Mouse (Mus musculus): ENCODE data around the gene Mindy3.
A peak's percentile ranks its signal among the peaks of the same experiment; 100 is the strongest.

Gene Mindy3

DNA sequence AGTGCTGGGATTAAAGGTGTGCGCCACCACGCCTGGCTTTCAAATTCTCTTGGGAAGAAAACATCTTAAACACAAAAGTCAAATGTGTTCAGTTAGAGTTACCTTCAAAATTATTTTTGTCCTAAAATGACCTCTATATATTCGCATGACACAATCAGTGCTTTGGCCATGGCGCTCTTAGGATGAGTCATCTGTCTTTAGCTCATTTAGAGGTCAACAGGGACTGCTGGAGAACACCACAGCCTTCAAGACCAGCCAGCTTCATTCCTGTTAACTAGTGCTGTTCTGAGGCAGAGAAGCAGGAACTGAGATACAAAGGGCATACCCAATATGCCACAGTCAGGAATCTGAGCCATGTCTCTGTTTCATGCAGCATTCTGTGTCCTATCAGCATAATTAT, 47.9 kb downstream of the Mindy3 start:
- no peak for DNase-seq (ENCODE audit: low read depth, low spot score)

DNA sequence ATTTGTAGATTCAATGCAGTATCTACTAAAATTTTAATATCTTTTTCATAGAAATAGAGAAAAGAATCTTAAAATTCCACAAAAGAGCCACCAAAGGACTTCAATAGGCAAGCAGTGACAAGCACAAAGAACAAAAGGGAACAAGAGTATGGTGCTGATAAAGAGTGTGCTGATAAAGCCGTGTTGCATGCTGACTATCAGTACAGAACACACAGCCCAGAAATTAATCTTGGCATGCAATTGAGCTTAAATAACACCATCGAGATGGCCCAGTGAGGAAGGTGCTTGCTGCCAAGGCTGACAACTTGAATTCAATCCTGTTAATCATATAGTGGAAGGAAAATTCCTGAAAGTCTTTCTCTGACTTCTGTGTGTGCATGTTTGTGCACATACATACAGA, 50.8 kb downstream of the Mindy3 start:
- no peak for DNase-seq (ENCODE audit: low read depth, low spot score)

DNA sequence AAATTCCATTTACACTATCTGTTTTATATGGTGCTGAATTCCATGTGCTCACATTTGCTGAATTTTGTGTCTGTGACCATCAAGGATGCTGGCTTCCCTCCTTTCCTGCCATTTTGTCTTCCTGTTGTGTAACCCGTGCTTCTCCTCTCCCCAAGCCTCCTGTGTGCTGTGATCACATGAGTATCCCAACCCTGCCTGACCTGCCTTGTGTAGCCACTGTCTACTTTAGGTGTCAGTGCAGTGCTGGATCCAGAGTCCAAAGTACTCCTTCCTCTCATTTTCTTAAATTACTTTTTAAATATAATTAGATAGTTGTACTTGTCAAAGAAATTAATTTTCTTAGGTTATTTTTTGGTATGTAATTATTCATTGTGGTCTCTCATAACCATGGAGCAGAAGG, 51.3 kb downstream of the Mindy3 start:
- no peak for DNase-seq (ENCODE audit: low read depth, low spot score)

DNA sequence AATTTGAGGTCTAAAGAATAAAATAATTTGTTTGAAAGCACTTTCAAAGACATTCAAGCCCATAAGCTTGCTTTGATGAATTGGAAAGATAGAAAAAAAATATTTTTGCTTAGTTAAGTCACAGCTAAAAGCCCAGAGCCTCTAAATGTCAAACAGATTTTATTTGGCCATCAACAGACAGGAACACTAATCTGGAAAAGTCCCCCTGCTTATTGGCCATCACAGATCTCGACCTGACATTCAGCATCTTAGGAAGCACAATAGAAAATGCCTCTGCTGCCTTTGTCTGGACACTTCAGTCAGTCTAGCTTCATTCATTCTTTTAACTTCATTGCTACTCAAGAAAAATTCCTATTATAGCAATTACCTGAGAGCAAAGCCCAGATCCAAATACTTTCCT, 58.0 kb downstream of the Mindy3 start:
- DNase-seq (ENCODE audit: low read depth, low spot score), result no peak

DNA sequence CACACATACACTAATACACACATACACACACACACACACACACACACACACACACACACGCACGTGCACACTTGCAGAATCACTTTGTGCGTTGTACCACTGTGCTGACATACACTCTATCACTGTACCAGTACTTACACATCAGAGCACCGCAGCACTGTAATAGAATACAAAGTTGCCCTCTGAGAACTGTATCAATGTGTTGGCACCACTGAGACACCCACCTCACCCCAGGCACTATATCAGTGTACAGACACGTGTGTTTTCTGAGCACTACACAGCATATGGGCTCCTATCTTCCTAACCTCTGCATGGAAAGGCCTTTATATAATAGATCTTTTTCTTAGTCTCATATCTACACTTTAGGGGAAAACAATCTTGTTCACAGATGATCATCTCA, 64.4 kb downstream of the Mindy3 start:
- no peak for DNase-seq (ENCODE audit: low read depth, low spot score)

DNA sequence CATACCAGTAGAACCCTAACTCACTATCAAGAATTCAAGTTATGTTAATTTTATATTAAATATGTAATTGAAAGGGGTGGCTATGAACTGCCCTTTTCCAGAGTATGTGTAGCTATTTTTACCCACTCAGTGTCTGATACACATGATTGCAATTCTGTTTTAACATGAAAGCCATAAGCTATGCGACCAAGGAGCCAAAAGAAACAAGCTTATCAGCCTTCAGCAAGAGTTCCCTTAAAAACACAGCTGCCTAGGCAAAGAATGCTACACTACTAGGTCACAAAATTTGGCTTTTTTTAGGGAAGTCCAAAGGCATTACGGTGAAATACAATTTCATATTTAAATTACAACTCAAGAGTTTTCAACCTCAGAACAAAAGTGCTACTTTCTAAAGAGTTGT, 70.4 kb downstream of the Mindy3 start:
- DNase-seq (ENCODE audit: low read depth, low spot score), result no peak

DNA sequence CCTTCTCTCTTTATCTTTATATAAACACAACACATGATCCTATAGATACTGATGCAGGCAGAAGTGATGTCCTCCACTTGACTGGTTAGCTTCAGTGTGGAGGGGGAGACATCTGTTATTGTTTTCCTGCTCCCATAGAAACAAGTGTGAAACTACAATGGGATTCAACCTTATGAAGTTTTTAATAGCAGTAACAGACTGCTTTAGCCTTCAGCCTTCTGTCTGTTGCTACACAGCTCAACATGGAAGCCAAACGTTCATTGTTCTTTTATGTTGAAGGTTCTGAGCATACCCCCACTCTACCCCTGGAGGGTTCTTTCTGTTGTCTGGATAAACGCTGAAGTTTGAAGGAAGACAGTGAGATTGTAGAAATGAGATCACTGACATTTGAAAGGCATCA, 87.3 kb downstream of the Mindy3 start:
- DNase-seq (ENCODE audit: low read depth, low spot score), result no peak

DNA sequence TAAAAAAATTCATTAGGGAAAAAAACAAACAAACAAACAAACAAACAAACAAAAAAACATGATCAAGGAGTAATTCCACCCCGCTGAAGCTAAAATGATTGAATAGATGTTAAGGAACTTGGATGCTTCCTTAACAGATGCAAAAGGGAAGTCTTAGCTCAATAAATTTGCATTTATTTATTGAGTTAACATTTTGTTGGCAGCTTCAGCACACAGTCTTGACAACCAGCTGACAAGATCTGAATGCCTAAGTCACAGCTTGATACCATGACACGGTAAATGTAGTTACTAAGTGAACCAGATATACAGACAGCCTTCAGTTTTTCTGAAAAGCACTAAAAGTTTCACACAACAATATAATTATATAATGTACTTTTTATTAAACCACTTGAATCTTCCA, 89.7 kb downstream of the Mindy3 start:
- no peak for DNase-seq (ENCODE audit: low read depth, low spot score)

DNA sequence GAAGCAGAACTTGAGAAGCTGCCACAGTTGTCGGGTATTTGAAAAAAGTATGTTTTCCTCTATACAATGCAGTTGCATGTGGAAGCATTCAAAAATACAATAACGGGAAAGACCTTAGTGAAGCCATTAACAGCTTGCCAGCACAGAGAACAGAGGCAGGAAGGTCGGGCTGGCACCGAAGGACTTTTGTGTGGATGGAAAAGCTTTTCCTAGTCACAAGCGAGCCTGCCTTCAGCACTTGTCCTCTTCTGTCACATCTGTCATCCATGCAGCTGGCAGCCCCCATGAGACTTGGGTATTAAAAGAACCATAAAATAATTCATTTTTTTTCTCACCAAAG, 90.2 kb downstream of the Mindy3 start:
- DNase-seq (ENCODE audit: low read depth, low spot score), result no peak

DNA sequence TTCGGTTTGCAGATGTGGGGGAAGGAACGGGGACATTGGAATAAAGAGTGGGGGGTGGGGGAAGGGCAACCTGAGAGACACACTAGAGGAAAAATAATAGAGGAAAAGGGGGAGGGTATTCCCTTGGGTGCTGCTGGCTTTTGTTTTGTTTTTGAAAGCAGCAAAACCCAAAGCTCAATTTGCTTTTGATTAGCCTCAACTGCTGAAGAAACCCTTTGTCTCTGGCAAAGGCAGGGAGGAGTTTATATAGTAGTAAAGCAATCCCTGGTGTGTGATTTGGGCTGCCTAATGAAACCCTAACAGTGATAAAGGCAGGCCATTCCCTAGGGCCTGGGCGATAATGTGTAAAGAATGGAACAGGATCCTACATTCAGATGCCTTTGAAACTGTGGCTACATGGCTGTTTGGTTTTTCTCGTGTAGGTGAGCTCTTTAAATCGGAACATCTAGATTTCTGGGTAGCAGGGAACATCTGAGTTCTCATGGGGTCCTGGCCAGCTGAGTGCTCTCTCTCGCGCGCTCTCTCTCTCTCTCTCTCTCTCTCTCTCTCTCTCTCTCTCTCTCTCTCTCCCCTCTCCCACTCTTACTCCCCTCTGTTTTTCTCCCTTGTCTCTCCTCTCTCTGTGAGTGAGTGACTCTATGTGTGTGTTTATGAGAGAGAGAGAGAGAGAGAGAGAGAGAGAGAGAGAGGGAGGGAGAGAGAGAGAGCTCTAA, 90.8 kb downstream of the Mindy3 start:
- no peak for DNase-seq (ENCODE audit: low read depth, low spot score)

DNA sequence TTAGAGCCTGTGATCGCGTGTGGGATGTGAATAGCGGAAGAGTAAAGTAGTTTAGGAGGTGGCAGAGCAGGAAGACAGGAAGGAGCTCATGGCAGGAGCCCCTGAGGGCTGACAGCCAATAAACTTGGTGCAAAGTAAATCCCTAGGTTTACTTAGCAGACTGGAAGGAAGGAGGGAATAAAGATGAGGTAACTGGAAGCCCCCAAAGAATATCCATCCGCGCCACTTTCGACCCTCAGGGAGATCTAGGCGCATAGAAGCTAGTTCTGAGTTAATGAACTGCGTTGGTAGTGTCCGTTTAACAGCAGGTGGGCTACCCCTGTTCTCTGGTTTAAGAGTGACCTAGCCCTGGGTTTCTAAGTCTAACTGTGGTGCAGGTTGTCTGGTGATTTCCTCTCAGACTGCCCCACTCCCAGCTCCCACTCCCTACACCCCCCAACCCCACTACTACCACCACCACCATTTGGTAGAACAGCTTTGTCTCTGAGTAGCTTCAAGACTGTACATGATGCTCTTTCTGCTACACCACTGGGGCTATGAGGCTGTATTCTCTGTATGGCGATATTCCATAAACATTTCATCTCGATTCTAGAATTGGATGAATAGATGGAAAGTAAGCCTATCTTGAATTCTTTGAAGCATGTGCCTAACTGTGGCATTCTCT, 91.4 kb downstream of the Mindy3 start:
- DNase-seq (ENCODE audit: low read depth, low spot score), result no peak

DNA sequence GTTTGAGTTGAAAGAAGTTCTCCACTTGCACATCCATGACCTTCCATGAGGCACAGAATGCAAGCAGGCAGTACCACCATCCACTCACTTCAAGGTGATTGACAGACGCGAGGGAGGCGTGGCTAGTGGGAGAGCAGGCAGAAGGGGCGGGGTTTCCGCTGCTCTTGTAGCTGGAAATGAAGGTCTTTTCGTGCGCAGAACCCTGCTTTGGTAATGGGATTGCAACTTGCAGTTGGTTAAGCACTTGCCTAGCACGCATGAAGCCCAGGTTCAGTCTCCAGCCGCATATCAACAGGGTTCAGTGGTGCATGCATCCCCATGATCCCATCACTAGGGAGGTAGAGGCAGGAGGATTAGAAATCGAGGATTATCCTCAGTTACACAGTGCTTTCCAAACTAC, 92.1 kb downstream of the Mindy3 start:
- no peak for DNase-seq (ENCODE audit: low read depth, low spot score)

DNA sequence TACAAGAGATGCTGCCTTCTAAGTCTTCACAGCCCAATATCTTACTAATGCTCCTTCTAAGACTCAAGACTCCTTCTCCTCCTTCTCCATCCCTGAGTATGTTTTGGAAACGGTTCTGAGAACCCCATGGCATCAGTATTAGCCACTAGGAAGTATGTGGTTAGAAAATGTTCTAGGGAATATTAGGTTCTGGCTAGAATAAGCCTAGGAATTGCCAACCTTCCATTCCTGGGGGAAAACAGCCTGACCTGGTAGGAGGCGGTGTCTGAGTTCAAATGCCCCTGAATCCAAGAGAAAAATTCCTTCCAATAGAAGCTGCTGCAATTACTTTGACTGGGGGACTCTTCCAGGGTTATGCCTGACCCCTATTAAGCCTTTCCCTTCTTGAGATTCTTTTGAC, 93.4 kb downstream of the Mindy3 start:
- DNase-seq (ENCODE audit: low read depth, low spot score), result peak; percentile 39

DNA sequence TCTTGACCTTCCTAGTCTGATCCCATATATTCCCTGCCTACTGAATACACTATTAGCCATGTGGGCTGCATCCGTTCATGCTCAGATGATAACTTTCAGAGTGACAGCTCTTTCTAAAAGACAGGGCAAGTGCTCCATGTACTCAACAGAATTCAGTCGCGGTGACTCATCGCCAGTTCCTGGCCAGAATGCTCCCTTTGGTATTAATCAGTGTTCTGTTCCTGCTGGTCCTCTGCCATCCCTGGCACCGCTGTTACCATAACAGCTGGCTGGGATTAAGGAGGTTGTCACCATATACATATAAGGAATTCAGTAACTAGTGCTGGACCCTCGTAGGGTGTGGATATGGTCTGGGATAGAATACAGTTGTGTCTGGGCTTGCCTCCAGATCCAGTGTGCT, 93.9 kb downstream of the Mindy3 start:
- DNase-seq (ENCODE audit: low read depth, low spot score), result peak; percentile 69

DNA sequence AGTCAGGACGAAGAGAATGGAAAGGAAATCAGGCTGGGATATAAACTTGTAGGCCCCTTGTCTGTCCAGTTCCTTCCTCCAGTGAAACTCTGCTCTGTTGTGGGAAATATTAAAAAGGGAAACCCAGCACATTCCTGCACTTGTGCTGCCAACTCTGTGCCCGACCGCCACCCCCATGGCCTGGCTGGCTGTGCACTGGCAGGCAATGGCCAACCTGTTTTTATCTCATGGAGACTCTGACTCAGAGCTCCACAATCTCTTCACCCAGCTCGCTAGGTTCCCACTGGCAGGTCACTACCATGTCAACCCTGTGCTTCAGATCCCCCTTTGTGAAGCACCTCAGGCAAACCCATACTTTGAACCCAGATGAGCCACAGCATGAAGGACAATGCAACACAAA, 98.4 kb downstream of the Mindy3 start:
- no peak for DNase-seq (ENCODE audit: low read depth, low spot score)

DNA sequence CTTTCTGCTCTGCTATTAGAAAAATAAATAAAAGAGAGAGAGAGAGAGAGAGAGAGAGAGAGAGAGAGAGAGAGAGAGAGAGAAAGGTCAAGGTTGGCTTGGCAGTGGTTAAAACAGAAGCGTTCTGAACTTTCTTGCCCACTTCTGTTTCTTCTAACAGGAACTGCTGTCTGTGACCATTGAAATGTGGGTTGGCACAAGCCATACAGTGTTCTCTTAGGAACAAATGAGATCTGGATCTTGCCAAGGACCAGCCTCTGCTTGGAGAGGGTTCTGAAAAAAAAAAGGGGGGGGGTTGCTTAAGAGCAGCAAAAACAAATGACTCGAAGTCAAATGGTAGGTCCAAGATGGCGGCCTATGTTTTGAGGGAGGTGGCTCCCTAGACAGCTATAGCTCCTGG, 100.6 kb downstream of the Mindy3 start:
- no peak for DNase-seq (ENCODE audit: low read depth, low spot score)

DNA sequence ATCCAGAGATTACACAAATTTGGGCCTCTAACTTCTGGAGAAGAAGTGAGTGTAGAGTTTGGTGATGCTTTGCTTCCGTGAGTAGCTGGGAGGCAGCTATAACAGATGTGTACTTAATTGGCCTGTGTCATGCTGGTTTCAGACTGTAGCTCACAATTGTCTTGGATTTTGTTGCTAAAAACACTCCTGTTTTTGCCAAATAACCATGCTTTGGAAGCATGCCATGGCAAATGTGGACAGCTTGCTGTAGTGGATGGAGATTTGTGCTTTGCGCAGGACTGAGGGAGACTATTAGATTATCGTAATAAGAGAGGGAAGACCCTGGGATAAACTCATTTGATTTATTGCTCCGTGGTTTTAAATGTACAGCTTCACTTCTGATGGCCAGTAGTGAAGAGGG, 101.2 kb downstream of the Mindy3 start:
- peak; percentile 72 for DNase-seq (ENCODE audit: low read depth, low spot score)

DNA sequence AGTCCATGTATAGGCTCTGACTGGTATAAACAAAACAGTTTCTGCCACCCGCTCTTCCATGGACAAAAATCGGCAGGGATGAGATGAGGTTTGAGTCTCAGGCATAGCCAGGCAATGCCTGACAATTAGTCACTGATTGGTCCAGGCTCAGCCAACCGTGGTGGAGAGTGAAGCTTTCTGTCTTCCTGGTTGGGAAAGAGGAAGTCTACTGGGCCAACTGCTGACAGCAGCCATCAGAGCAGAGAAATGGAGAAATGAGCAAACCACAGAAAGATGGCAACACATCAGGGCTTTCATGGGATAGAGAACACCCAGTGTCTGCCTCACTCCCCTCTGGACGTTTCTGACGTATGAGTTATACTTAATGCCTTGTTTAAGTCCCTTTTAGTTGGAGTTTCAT, 101.9 kb downstream of the Mindy3 start:
- peak; percentile 56 for DNase-seq (ENCODE audit: low read depth, low spot score)

DNA sequence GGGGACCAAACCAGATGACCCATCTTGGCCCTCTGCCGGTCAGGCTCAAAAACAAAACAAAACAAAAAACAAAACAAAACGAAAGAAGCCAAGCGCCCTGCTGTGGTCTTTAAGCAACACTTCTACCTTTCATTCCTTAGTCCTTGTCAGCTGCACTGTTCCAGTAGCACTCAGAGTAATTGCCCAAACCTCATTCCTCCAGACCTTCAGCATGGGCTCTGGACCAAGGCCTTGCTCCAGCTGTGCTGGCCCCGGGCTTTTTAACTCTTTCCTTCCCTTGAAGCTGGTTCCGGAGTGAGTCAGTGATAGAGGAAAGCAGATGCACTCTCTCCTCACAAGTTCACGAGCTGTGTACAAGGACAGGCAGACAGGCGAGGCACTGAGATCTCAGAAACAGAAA, 102.9 kb downstream of the Mindy3 start:
- DNase-seq (ENCODE audit: low read depth, low spot score), result peak; percentile 28

DNA sequence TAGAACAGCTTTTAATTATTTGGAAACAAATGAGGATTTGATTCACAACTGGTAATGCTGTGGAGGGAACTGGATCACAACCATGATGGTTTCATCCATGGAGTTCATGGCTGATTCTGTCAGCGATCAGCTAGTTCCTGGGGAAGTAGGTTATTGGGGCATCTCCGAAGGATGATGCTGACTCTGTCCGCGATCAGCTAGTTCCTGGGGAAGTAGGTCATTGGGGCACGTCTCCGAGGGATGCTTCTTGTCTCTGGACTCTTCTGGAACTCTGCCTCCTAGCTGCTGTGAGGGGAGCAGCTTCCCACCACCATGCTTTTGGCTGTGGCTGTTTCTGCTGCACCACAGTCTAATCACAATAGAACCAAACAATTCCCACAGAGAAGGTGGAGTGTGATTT, 105.2 kb downstream of the Mindy3 start:
- DNase-seq (ENCODE audit: low read depth, low spot score), result no peak

DNA sequence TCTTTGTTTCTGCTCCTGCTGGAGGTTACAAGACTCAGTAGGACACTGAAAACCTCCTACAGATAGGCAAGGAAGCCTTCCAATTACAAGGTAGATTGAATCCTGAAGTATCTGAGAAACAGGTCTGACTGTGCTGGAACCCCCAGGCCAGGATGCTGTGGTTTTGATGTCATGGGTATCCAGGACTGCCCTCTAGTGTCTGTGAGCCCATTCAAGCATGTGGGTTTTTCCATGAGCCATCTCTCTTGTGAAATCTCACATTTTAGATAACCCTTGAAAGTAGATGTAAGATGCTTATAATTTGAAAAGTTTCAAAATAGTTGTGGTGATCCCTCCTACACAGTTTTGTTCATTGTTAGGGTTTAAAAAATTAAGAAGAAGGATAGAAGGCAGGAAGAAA, 110.8 kb downstream of the Mindy3 start:
- DNase-seq (ENCODE audit: low read depth, low spot score), result no peak

DNA sequence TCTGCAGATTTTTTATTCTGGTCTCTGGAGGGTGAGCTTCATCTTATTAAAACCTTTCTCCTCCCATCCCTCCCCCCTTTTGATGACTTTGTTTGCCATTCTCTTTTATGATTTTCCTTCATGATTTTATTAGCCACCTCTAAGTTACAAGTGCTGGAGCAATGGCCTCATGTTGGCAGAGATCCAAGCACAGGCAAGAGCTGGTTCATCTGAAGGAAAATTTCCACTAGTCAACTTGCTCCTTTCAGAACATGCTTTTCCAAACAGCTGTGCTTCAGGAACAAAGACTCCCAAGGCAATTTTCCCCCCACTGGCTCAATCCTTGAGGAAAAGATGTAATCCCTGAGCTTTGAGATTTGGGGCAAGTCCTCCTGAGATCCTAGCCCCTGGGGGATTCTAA, 112.0 kb downstream of the Mindy3 start:
- peak; percentile 60 for DNase-seq (ENCODE audit: low read depth, low spot score)

DNA sequence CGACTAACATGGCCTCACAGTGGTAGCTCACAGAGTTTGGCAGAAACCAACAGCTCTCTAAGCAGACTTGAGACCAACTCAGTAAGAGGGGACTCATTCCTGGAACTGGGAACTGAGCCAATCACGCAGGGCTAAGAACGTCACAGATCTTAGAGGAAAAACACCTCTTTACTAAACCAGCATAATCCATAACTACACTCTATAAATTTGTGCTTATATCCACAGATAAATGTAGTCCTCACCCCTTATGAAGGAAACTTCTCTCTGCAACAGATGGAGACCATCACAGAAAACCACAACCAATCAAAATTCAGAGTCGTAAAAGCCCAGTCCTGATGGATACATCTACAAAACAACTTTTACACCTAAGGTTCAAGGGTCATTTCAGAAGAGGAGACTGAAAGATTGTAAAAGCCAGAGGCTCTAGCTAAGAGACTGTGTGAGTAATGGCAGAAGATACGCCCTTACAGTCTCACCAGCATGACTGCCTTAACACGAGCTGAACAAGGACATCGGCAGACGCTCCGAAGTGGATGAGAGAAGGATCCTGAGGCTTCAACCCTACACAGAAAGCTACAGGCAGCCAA, 114.1 kb downstream of the Mindy3 start:
- no peak for DNase-seq (ENCODE audit: low read depth, low spot score)

Data from skeletal muscle tissue, adult 2 months (tissue).